Mouse (Mus musculus) limb, embryonic 12.5 days (tissue): ENCODE data around the gene Slc34a1. TPM values are rescaled to one million over a fixed set of nuclear protein-coding genes. Genes with fewer than 3 reads are reported as not detected.

ENCODE experiments used
- ATAC-seq: fragments of 200-750 bp; cut with Nextera tagmentation; 2 replicates; pipeline ENCODE4 v1.8.0; 2017; ENCODE audit warnings: low read depth, moderate TSS enrichment; ENCODE audit not compliant: insufficient number of reproducible peaks, insufficient read depth, low FRiP score, low TSS enrichment
- H3K27ac ChIP-seq: fragments of 300-500 bp; sonication (generic); 2 replicates; pipeline ENCODE4 v1.5.1; 2016; ENCODE audit warnings: mild to moderate bottlenecking, moderate library complexity
- H3K27me3 ChIP-seq: fragments of 300-500 bp; sonication (generic); 2 replicates; pipeline ENCODE4 v1.6.1; 2016; ENCODE audit warnings: mild to moderate bottlenecking, moderate library complexity
- H3K36me3 ChIP-seq: fragments of 300-500 bp; sonication (generic); 2 replicates; pipeline ENCODE4 v1.6.1; 2016; ENCODE audit warnings: mild to moderate bottlenecking, moderate library complexity
- H3K4me1 ChIP-seq: fragments of 300-500 bp; sonication (generic); replicated peaks from 2 replicates; pipeline ENCODE4 v1.6.1; 2016
- H3K4me2 ChIP-seq: fragments of 300-500 bp; sonication (generic); 2 replicates; pipeline ENCODE4 v1.6.1; 2016; ENCODE audit warnings: mild to moderate bottlenecking, moderate library complexity
- H3K4me3 ChIP-seq: fragments of 300-500 bp; sonication (generic); replicated peaks from 2 replicates; pipeline ENCODE4 v1.5.1; 2016; ENCODE audit warnings: mild to moderate bottlenecking
- H3K9ac ChIP-seq: fragments of 300-500 bp; sonication (generic); replicated peaks from 2 replicates; pipeline ENCODE4 v1.6.1; 2016; ENCODE audit warnings: mild to moderate bottlenecking, moderate library complexity
- H3K9me3 ChIP-seq: fragments of 300-500 bp; sonication (generic); 2 replicates; pipeline ENCODE4 v1.6.1; 2016; ENCODE audit warnings: mild to moderate bottlenecking, moderate library complexity
- WGBS: fragments of 180-500 bp; shearing (Covaris S2); methylation state at CpG from one replicate; pipeline ENCODE4 v1.1.7; 2016; 5-methylcytosine and 5-hydroxymethylcytosine counted together
- microRNA-seq: library from miRNA; unstranded; fragments of <30 nt; microRNA quantifications from one replicate; pipeline ENCODE4, GENCODE M21; 2017
- polyA plus RNA-seq: library from polyadenylated mRNA; unstranded; fragments of >200 nt; fragmentation: Nextera tagmentation; extraction: Ambion mirVana; gene quantifications from 2 replicates; pipeline ENCODE4 v1.2.1, GENCODE M21; 2016

Slc34a1 gene
- polyA plus RNA-seq, 1 experiment from 2014 or later: not detected

GRCm38 (mm10) chr13:55463399-55464026 lies 65.5 kb downstream of the Slc34a1 start:
- Histone ChIP-seq H3K4me2 (peak overlapping the region; percentile 93), H3K4me1 (peaks cover 24% of the 10 kb centered on the region), H3K9me3 (no peaks in the 10 kb centered on the region), H3K36me3 (peaks cover 43% of the 10 kb centered on the region), H3K27me3 (no peaks in the 10 kb centered on the region), H3K9ac (peak overlapping the region; percentile 80), H3K27ac (peak overlapping the region; percentile 89), H3K4me3 (peak overlapping the region; percentile 76)
- WGBS: 14% methylated on average over 14 of the region's 14 CpGs
- ATAC-seq: no peak

GRCm38 (mm10) chr13:55464027-55464884 lies 66.3 kb downstream of the Slc34a1 start, which contains the start of gene Prr7:
TSS of gene Prr7 (plus strand) at chr13:55464267.
- H3K4me3 ChIP-seq: peak within 1 kb of the TSS; percentile 76
- H3K4me1 ChIP-seq: peaks cover 27% of the 10 kb centered on the region
- H3K9ac ChIP-seq: peak within 1 kb of the TSS; percentile 80
- peaks cover 36% of the 10 kb centered on the region for H3K36me3 ChIP-seq
- peak within 1 kb of the TSS; percentile 89 for H3K27ac ChIP-seq
- no peaks in the 10 kb centered on the region for H3K27me3 ChIP-seq
- H3K9me3 ChIP-seq: no peaks in the 10 kb centered on the region
- H3K4me2 ChIP-seq: peak within 1 kb of the TSS; percentile 93
- ATAC-seq: peak; percentile 57
- WGBS: under 1% methylated on average over 82 of the region's 84 CpGs

DNA sequence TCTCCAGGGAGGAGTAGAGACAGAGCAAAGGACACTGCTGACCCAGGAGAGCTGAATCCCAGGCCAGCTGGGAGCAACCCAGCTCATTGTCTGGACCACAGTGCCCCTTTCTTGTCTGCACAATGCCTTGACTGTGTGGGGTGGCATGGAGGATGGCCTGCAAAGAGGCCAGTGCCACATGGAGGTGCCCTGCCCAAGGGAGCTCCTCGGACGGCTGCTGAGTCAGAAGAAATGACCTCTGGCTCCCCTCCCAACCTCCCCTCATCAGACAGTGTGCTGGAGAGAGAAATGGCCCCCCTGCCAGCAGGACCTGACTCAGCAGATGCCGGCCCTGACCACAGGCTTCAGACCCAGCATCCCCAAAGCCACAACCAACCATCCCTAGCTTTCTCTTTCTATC lies 67.2 kb downstream of the Slc34a1 start:
- Histone ChIP-seq H3K4me1 (peaks cover 31% of the 10 kb centered on the region), H3K9me3 (no peaks in the 10 kb centered on the region), H3K27me3 (no peaks in the 10 kb centered on the region), H3K4me2 (peak overlapping the region; percentile 93), H3K9ac (peak overlapping the region; percentile 80), H3K27ac (no peak overlapping the region; the same call in 1 of the 2 replicates), H3K36me3 (peaks cover 27% of the 10 kb centered on the region), H3K4me3 (peak overlapping the region; percentile 76)
- WGBS: 28% methylated on average over 3 of the region's 3 CpGs
- no peak for ATAC-seq

Small RNA genes within 50 kb of the gene (microRNA-seq; reads per million reads assigned to microRNA genes)
- gene Mir6943: 0.70 reads per million

Other genes with a start within 250 kb of the Slc34a1 start
- 6.1 and 7.4 TPM in 2 replicates for gene Fgfr4, start 245.5 kb upstream of the Slc34a1 start, polyA plus RNA-seq
- gene Nsd1, start 188.4 kb upstream of the Slc34a1 start, polyA plus RNA-seq: 81.3 and 91.8 TPM in 2 replicates
- gene Prelid1, start 77.7 kb upstream of the Slc34a1 start, polyA plus RNA-seq: 361 and 370 TPM in 2 replicates
- gene Rab24, start 76.2 kb upstream of the Slc34a1 start, polyA plus RNA-seq: 108 and 109 TPM in 2 replicates
- 33.7 and 34.9 TPM in 2 replicates for gene Mxd3, start 68.4 kb upstream of the Slc34a1 start, polyA plus RNA-seq
- gene Lman2, start 35.4 kb upstream of the Slc34a1 start, polyA plus RNA-seq: 92.9 and 99.8 TPM in 2 replicates
- gene Rgs14, start 28.5 kb upstream of the Slc34a1 start, polyA plus RNA-seq: 0.82 and 1.2 TPM in 2 replicates
- gene Pfn3, start 17.0 kb downstream of the Slc34a1 start, polyA plus RNA-seq: not detected in 2 replicates
- 0.18 TPM in 1 of 2 replicates, not detected in the other for gene F12, start 28.6 kb downstream of the Slc34a1 start, polyA plus RNA-seq
- 66.6 and 69.1 TPM in 2 replicates for gene Grk6, start 46.9 kb downstream of the Slc34a1 start, polyA plus RNA-seq
- 0.67 and 1.1 TPM in 2 replicates for gene Prr7, start 66.1 kb downstream of the Slc34a1 start, polyA plus RNA-seq
- 361 and 375 TPM in 2 replicates for gene Dbn1, start 89.9 kb downstream of the Slc34a1 start, polyA plus RNA-seq
- gene Pdlim7, start 115.5 kb downstream of the Slc34a1 start, polyA plus RNA-seq: 154 and 158 TPM in 2 replicates
- gene Dok3, start 131.1 kb downstream of the Slc34a1 start, polyA plus RNA-seq: 2.4 and 2.7 TPM in 2 replicates
- gene Ddx41, start 138.5 kb downstream of the Slc34a1 start, polyA plus RNA-seq: 77.3 and 80.1 TPM in 2 replicates
- gene Fam193b, start 172.9 kb downstream of the Slc34a1 start, polyA plus RNA-seq: 65.1 and 69.4 TPM in 2 replicates
- gene Tmed9, start 175.5 kb downstream of the Slc34a1 start, polyA plus RNA-seq: 122 and 133 TPM in 2 replicates
- 31.5 and 34.7 TPM in 2 replicates for gene B4galt7, start 201.7 kb downstream of the Slc34a1 start, polyA plus RNA-seq
- 59.1 and 60.5 TPM in 2 replicates for gene Caml, start 224.8 kb downstream of the Slc34a1 start, polyA plus RNA-seq
- gene Ddx46, start 236.8 kb downstream of the Slc34a1 start, polyA plus RNA-seq: 45.1 and 45.3 TPM in 2 replicates